16 mouse cellular contexts compared by ENCODE assay signal in the genomic region with DNA sequence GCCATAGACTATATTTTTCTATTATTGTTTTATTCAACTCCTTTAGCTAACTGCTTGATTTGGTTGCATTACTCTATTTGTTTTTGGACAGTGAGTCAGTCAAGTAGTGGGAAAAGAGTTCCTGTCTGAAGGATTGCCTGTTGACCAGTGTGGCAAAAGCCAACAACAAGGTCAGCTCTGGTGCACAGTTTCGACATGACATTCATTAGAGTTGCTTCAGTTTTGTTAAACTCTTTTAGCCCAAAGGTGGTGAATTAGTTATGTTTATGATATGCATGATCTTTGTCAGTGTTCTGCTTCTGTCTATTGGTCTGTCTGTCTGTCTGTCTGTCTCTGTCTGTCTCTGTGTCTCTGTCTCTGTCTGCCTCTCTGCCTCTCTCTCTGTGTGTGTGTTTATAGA.
"Had no signal": no experiment of that assay in that cellular context is flagged by ENCODE, and none has a peak within 500 bp of the region (broad histone marks: within the 10 kb centered on the region; RNA-seq: fewer than 3 reads in every experiment).

No protein-coding gene starts in this region.

- H3K36me3 ChIP-seq: neural tube, embryonic 13.5 days; neural tube, embryonic 15.5 days; stomach, embryonic 15.5 days had no signal

- DNase-seq: retina, postnatal 1 day; right cerebral cortex, adult 18-20 months; right cerebral cortex, postnatal 14 days; right cerebral cortex, postnatal 25 days; right cerebral cortex, postnatal 4 days; spleen, adult 18-20 months; thymus, adult 18-20 months; thymus, adult 2 months; thymus, postnatal 14 days; thymus, postnatal 25 days; thymus, postnatal 36 days; thymus, postnatal 4 days had no signal

- H3K9ac ChIP-seq: neural tube, embryonic 13.5 days; neural tube, embryonic 15.5 days; stomach, embryonic 15.5 days had no signal

- H3K4me1 ChIP-seq: neural tube, embryonic 13.5 days; neural tube, embryonic 15.5 days; stomach, embryonic 15.5 days had no signal

- H3K4me2 ChIP-seq: neural tube, embryonic 13.5 days; neural tube, embryonic 15.5 days; stomach, embryonic 15.5 days had no signal

- H3K27me3 ChIP-seq: neural tube, embryonic 13.5 days; neural tube, embryonic 15.5 days; stomach, embryonic 15.5 days had no signal

- H3K27ac ChIP-seq: neural tube, embryonic 13.5 days; neural tube, embryonic 15.5 days; stomach, embryonic 15.5 days; stomach, postnatal 0 days had no signal

- H3K4me3 ChIP-seq: neural tube, embryonic 13.5 days; neural tube, embryonic 15.5 days; stomach, embryonic 15.5 days had no signal

- H3K9me3 ChIP-seq: neural tube, embryonic 13.5 days; neural tube, embryonic 15.5 days; stomach, embryonic 15.5 days had no signal
